Mouse (Mus musculus) T-cell, adult 2 months (primary cell): Measurements from ENCODE around the gene Nceh1.

Experiments
- DNase-seq: peaks from one replicate; pipeline ENCODE4 v3.0.0; 2022; ENCODE audit warnings: low spot score

The Nceh1 gene

DNA sequence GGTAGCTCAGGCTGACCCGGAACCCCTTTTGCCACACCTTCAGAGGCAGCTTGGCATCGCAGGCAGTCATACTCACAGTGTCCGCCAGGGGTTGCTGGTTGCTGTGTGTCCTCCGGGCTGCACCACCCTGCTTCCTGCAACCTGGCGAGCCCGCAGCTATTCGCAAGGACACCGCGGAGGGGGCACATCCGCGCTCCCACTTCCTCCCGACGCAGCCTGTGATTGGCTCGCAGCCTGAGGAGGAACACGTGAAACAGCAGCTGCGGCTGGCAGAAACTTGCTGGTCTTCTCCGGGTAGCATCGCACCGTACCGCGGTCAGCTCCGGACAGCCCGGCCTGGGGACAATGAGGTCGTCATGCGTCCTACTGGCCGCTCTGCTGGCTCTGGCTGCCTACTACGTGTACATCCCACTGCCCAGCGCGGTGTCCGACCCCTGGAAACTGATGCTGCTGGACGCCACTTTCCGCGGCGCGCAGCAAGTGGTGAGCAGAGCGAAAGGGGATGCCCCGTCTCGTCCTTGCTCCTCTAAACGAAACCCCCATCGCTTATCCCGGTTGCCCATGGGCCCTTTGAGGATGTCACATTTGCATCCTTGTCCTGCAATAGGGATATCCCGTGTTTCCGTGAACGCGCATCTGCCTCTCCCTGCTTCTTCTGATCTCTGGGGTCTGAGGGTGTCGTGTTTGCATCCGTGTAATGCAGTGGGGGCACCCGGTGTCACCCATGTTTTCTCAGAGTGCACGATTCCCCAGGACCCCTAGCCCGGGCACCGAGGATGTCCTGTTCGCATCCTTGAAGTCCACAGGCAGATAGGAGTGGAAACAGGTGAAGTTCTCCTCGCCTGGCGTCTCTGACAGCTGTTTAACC, at the start of gene Nceh1:
TSS of gene Nceh1 (plus strand) at position 233 of the 868 bp plus-strand sequence.
- DNase-seq, result peak; percentile 94

GRCm38 (mm10) chr3:27140101-27140500, 42.7 kb upstream of the Nceh1 start:
- DNase-seq, result no peak

DNA sequence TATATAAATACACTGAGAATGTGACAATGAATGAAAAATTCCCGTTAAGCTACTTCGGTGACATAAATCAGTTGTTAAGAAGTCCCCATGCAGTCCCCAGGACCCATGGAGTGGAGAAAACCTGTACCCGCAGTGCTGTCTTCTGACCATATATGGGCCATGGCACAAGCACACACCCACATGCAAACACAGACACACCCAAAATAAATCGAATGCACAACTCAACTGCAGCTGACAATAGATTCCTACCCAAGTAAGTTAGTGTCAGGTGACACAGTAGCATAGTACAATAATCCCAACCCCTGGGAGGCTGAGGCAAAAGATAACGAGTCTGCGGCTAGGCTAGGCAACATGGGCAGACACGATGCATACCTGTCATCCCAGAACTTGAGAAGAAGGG, 39.2 kb upstream of the Nceh1 start:
- DNase-seq, result no peak

DNA sequence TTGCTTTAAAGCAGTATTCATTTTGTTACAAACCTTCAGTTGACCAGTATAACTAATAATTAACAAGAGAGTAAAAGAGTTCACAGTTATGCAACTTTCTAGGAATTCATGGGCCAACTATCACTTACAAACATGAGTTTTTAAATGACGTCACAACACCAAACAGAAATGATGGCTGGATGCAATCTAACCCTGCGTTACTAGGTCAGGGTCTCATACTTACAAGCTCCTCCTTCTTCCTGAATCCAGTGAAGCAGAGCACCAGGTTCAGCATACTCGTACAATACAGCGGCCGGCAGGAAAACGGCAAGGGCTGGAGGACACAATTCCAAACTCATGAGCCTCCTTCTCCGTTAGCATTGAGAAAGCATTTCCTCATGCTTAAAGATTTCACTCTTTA, 37.0 kb upstream of the Nceh1 start:
- DNase-seq, result no peak

GRCm38 (mm10) chr3:27153191-27153671, 29.5 kb upstream of the Nceh1 start:
- peak; percentile 35 for DNase-seq

DNA sequence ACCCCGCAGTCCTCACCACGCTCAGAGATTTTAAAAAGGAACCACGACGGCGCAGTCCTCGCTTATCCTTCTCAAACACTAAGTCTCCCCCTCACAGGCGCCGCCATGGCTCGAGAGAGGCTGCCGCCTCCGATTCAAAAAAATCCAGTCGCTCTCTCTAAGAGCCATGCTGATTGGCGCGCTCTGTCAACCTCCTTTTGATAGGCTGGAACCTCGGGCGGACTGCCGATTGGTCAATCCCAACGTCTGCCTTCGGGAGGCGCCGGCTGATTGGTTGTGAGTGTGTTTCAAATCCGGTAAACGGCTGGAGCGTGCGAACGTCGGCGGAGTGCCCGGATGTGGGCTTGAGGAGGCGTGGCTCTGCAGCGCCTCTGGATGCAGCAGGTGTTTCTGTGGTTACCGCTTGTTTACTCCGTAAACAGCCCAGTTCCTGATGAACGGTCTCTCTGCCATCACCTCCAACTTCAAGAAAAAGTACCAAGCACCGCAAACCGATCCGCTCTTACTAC, 29.0 kb upstream of the Nceh1 start, which contains the start of gene Ect2:
TSS of gene Ect2 (minus strand) at position 178 of the 509 bp plus-strand sequence.
- DNase-seq, result peak; percentile 99

GRCm38 (mm10) chr3:27154280-27154679, 28.5 kb upstream of the Nceh1 start:
- no peak for DNase-seq

GRCm38 (mm10) chr3:27155051-27155855, 27.5 kb upstream of the Nceh1 start:
- no peak for DNase-seq

DNA sequence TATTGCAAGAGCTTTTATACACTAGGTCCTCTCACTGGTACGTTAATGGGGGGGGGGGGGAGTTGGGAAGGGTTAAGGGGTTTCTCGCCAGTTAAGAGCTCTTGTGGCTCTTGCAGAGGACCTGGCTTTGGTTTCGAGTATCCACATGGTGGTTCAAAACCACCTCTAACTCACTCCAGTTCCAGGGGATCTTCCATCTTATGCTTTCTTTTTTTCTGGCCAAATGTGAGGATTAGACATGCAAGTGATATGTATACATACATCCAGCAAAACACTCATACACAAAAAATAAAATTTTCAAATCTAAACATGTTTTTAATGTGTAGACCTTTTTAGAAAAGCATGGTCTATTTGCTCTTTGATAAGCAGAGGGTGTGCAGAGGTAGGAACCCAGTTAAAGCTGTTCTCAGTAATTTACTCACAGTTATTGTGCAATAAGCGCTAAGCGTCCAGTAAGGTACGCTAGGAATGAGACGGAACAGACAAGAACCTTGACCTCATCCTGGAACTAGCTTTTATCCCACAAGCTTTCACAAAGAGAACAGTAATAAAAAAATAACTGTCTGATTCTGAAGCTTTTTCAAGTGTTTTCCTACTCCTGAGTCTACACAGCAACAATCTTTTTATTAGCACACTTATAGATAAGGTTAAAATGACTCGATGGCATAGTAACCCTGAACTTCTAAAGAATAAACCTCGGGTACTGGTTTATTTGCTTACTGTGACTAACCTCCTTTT, 26.7 kb upstream of the Nceh1 start:
- DNase-seq, result no peak

GRCm38 (mm10) chr3:27156594-27156949, 26.2 kb upstream of the Nceh1 start:
- DNase-seq, result no peak

DNA sequence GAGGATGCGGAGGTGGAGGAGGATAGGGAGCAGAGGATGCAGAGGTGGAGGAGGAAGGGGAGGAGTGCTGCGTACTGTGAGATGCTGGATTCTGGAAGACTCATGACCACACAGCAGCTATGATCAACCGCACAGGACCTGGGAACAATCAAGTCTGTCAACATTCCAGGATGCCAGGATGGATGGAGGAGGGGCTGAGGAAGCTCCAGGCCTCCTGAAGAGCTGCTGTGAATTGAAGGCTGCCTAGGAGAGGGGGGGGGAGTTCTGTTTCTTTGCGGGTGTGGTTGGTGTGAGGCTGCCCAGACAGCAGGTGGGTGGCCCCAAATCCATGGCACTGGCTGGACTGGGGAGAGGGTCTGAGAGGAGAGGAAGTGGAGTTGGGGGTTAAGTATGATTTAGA, 23.9 kb upstream of the Nceh1 start:
- DNase-seq, result no peak

- no peak for DNase-seq
Observed at GRCm38 (mm10) chr3:27161645-27162409, 20.9 kb upstream of the Nceh1 start.

- DNase-seq, result no peak
Observed at GRCm38 (mm10) chr3:27162410-27162804, 20.4 kb upstream of the Nceh1 start.

- no peak for DNase-seq
Observed at GRCm38 (mm10) chr3:27165481-27166065, 17.2 kb upstream of the Nceh1 start.

- DNase-seq, result no peak
Observed at GRCm38 (mm10) chr3:27170257-27170656, 12.5 kb upstream of the Nceh1 start.

- no peak for DNase-seq
Observed at GRCm38 (mm10) chr3:27179711-27180110, 3.1 kb upstream of the Nceh1 start.

GRCm38 (mm10) chr3:27183601-27184175, 923 bp downstream of the Nceh1 start:
- no peak for DNase-seq

DNA sequence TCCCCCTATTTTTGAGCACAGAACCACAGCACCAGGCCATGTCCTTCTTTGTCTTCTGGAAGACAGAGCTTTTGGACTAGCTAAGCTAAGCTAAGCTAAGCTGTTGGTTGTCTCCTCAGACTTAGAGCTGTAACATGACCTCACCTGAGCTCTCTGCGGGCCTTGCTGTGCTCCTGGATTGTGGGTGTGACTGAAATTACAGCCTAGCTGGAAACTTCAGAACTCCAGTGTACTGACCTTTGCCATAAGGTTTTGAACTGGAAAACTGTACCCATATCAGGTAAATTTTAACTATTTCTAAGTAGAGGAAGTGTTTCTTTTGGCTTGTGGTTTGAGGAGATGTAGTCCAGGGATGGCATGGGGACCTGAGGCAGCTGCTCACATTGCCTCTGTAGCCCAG, 5.6 kb downstream of the Nceh1 start:
- no peak for DNase-seq

DNA sequence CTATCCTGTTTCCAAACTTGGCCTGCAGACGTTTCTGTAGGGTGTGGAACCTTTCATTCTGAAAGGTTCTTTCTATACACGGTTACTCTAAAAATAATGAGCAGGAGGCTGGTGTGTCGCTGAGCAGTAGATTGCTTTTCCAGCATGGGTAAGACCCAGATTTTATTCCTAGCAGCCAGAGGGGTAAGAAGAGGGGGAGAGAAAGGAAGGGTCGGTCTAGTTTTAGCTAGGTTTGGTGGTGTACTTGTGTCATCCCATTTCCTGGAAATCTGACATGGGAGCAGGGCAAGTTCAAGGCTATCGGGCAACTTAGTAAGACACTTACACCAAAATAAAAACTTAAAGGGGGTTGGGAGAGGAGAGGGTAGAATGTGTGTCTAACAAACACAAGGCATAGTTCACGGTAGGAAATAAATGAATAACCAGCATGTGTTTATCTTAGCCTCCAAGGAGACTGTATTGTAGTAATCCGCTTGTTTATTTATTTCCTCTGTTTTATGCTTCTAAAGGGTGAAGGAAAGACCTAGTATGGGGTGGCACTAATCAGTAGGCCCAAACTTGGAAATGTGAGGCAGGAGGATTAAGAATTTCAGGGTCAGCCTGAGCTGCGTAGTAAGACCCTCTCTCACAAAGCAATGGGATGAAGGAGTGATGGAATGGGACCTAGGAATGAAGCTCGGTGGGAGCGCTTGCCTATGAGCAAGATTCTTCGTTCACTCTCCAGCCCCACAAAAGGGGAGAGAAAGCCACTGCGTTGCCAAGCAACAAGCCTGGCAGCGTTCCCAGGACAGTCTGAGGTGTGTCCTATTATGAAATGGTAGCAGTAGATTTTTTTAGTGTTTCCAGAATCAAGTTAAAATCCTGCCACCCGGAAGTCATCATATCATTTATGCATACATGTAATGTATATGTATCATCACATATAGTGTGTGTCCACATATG, 6.8 kb downstream of the Nceh1 start:
- no peak for DNase-seq
